Mouse (Mus musculus) neural tube, embryonic 13.5 days (tissue): ENCODE measurements around the gene Eya2. TPM values are rescaled to one million over a fixed set of nuclear protein-coding genes. Genes with fewer than 3 reads are reported as not detected.

Source experiments
- ATAC-seq: fragments of 200-750 bp; cut with Nextera tagmentation; 2 replicates; pipeline ENCODE4 v1.8.0; 2017; ENCODE audit warnings: low read depth, mild to moderate bottlenecking, moderate TSS enrichment, moderate library complexity
- H3K27ac ChIP-seq: fragments of 300-500 bp; sonication (generic); replicated peaks from 2 replicates; pipeline ENCODE4 v1.5.1; 2015; ENCODE audit warnings: moderate library complexity, mild to moderate bottlenecking, inconsistent platforms
- H3K27me3 ChIP-seq: fragments of 300-500 bp; sonication (generic); 2 replicates; pipeline ENCODE4 v1.6.1; 2015; ENCODE audit warnings: mild to moderate bottlenecking, inconsistent platforms
- H3K36me3 ChIP-seq: fragments of 300-500 bp; sonication (generic); 2 replicates; pipeline ENCODE4 v1.6.1; 2015; ENCODE audit warnings: mild to moderate bottlenecking, inconsistent platforms
- H3K4me1 ChIP-seq: fragments of 300-500 bp; sonication (generic); replicated peaks from 2 replicates; pipeline ENCODE4 v1.6.1; 2015; ENCODE audit warnings: inconsistent platforms
- H3K4me2 ChIP-seq: fragments of 300-500 bp; sonication (generic); 2 replicates; pipeline ENCODE4 v1.6.1; 2015; ENCODE audit warnings: inconsistent platforms, mild to moderate bottlenecking, moderate library complexity
- H3K4me3 ChIP-seq: fragments of 300-500 bp; sonication (generic); 2 replicates; pipeline ENCODE4 v1.5.1; 2015; ENCODE audit warnings: mild to moderate bottlenecking, inconsistent platforms
- H3K9ac ChIP-seq: fragments of 300-500 bp; sonication (generic); 2 replicates; pipeline ENCODE4 v1.6.1; 2015; ENCODE audit warnings: moderate library complexity, mild to moderate bottlenecking, inconsistent platforms
- H3K9me3 ChIP-seq: fragments of 300-500 bp; sonication (generic); 2 replicates; pipeline ENCODE4 v1.6.1; 2016; ENCODE audit warnings: inconsistent platforms
- WGBS: fragments of 180-500 bp; shearing (Covaris S2); methylation state at CpG from one replicate; pipeline ENCODE4 v1.1.7; 2015; 5-methylcytosine and 5-hydroxymethylcytosine counted together
- polyA plus RNA-seq: library from polyadenylated mRNA; unstranded; fragments of >200 nt; fragmentation: Nextera tagmentation; extraction: Ambion mirVana; gene quantifications from 2 replicates; pipeline ENCODE4 v1.2.1, GENCODE M21; 2015

Gene Eya2
- polyA plus RNA-seq, 1 experiment from 2014 or later = 18.2 TPM

DNA sequence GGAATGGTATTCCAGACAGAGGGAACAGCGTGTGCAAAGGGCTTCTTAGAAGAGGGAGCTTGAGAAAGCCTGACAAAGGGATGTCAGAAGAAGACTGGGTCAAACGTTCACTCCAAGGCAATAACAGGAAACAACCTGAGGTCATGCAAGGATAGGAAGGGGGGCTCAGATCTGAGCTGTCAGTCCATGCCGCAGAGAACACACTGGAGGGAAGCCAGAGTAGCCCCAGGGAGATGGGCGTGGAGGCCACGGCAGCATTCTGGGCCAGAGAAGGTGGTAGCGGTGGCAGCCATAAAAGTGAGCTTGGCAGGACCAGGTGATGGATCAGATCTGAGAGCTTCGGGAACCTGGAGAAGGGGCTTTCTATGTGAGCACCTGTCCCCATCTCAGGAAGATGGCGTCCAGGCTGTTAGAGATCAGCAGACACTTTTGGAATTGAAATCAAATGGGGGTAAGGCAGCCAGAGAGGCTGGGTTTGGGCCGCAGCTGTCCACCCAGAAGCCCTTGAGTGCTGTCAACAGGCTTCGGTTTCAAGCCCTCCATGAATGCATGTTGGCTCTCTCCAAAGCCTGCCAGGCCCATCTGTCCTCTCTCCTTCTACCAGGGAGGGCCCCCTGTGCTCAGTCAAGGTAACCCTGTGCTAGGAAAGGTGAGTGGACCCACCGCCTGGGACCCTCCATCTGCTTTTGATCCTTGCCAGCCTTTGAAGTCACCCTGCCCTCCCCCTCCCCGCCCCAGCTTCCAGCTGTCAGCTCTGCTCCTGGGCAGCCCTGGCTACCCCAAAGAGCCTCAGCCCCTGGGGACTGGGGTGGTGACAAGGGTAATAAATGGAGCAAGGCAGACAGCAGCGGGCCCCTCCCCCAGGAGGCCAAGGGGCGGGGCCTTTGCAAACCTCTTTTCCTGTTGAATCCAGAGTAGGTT is 58.4 kb downstream of the Eya2 start:
- no peak overlapping the region for H3K4me3 ChIP-seq
- no peaks in the 10 kb centered on the region for H3K27me3 ChIP-seq
- WGBS = 13% methylated on average over 14 of the region's 14 CpGs
- no peaks in the 10 kb centered on the region for H3K9me3 ChIP-seq
- 0 out of 2 replicates have a peak overlapping the region, but pooled peaks have one; percentile 9 for H3K9ac ChIP-seq
- peaks cover 71% of the 10 kb centered on the region for H3K4me1 ChIP-seq
- no peak overlapping the region; the same call in 1 of the 2 replicates for H3K4me2 ChIP-seq
- H3K36me3 ChIP-seq = no peaks in the 10 kb centered on the region
- peak overlapping the region; percentile 57 for H3K27ac ChIP-seq
- ATAC-seq = peak; percentile 60

DNA sequence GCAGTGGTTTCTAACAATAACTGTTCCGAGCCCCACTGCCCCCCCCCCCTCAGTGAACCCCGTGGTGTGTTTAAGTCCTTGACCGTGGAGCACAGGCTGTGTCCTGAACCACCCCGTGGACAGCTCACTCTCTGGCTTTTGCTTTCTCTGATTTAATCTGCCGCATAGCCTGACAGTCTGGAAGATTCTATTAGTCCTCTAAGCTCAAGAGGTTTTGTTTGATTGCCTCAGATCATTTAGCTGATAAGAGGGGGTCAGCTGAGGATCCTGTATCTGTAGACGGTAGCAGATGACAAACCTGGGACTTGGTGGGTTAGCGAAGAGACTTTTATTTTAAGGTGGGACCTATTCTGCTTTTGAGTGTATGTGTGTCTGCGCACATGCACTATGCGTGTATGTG is 59.3 kb downstream of the Eya2 start:
- no peak overlapping the region for H3K4me2 ChIP-seq

GRCm38 (mm10) chr2:165654696-165655491 is 60.1 kb downstream of the Eya2 start:
- Histone ChIP-seq H3K27me3 (no peaks in the 10 kb centered on the region), H3K9me3 (no peaks in the 10 kb centered on the region), H3K4me2 (no peak overlapping the region), H3K4me3 (no peak overlapping the region), H3K36me3 (no peaks in the 10 kb centered on the region), H3K4me1 (peaks cover 74% of the 10 kb centered on the region), H3K9ac (no peak overlapping the region), H3K27ac (no peak overlapping the region)
- no peak for ATAC-seq
- WGBS = 79% methylated on average over 10 of the region's 10 CpGs

More for the DNA sequence above, 59.3 kb downstream of the Eya2 start:
- peaks cover 71% of the 10 kb centered on the region for H3K4me1 ChIP-seq
- H3K27ac ChIP-seq = 0 out of 2 replicates have a peak overlapping the region, but pooled peaks have one; percentile 57
- no peaks in the 10 kb centered on the region for H3K27me3 ChIP-seq
- 0 out of 2 replicates have a peak overlapping the region, but pooled peaks have one; percentile 9 for H3K9ac ChIP-seq
- H3K9me3 ChIP-seq = no peaks in the 10 kb centered on the region
- no peak overlapping the region for H3K4me3 ChIP-seq
- 51% methylated on average over 9 of the region's 9 CpGs for WGBS
- H3K36me3 ChIP-seq = no peaks in the 10 kb centered on the region
- no peak for ATAC-seq

DNA sequence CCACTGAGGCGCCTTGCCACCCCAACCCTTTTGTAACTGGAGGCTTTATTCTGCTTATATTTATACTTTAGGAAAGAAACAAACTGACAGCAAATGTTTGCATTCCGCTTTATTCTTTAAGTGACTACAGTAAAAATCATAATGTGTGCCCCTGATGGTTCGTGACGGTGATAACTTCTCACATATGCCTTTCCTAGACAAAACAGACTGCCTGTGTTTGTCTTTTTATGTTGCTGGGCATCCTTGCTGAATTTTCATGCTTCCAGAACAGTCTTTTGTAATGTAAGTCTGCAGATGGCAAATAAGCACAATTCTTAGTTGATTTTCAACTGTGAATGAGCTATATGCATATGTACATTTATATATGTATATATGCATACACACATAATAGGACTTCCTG is 61.7 kb downstream of the Eya2 start:
- Histone ChIP-seq H3K36me3 (no peaks in the 10 kb centered on the region), H3K9me3 (no peaks in the 10 kb centered on the region), H3K4me1 (peaks cover 64% of the 10 kb centered on the region), H3K4me3 (no peak overlapping the region), H3K4me2 (no peak overlapping the region), H3K27me3 (no peaks in the 10 kb centered on the region), H3K9ac (no peak overlapping the region), H3K27ac (peak overlapping the region; percentile 54; the same call in 1 of the 2 replicates)
- 73% methylated on average over 4 of the region's 4 CpGs for WGBS
- ATAC-seq = no peak

DNA sequence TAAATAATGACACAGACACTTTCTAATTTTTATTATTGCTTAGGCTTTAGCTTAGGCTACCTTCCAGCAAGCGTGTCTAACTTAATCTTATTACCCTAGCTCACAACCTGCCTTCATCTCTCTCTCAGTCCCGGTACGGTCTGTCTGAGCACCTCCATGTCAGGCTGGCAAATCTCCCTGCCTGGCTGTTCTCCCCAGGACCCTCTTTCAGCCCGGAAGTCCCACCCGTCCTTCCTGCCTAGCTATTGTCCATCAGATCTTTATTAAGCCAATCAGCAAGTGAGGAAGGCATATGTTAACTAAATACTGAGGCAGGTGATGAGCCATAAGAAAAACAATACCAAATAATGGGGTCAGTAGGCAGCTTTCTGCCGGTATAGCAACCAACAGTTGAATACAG is 62.1 kb downstream of the Eya2 start:
- H3K4me2 ChIP-seq = 0 out of 2 replicates have a peak overlapping the region, but pooled peaks have one; percentile 21
- H3K27ac ChIP-seq = 0 out of 2 replicates have a peak overlapping the region, but pooled peaks have one; percentile 54
- 0 out of 2 replicates have a peak overlapping the region, but pooled peaks have one; percentile 17 for H3K9ac ChIP-seq
- H3K4me3 ChIP-seq = no peak overlapping the region
- H3K4me1 ChIP-seq = peaks cover 65% of the 10 kb centered on the region
- 40% methylated on average over 6 of the region's 6 CpGs for WGBS
- no peaks in the 10 kb centered on the region for H3K36me3 ChIP-seq
- H3K9me3 ChIP-seq = no peaks in the 10 kb centered on the region
- no peak for ATAC-seq
- no peaks in the 10 kb centered on the region for H3K27me3 ChIP-seq

DNA sequence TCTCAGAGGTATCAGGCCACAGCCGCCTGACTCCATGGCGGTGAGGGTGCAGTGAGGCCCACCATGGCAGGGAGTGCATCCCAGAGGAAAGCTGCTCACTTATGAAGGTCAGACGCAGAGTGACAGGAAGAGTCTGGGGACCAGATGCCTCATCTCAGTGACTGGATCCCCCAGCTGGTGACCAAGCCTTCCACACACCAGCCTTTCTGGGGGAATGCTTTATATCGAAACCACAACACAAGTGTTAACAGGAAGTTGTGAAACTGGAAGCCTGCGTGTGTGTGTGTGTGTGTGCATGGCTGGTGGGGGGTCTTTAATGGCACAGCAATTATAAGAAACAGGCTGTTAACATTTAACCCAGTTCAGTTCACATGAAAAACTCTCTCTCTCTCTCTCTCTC is 64.7 kb downstream of the Eya2 start:
- ATAC-seq = no peak

DNA sequence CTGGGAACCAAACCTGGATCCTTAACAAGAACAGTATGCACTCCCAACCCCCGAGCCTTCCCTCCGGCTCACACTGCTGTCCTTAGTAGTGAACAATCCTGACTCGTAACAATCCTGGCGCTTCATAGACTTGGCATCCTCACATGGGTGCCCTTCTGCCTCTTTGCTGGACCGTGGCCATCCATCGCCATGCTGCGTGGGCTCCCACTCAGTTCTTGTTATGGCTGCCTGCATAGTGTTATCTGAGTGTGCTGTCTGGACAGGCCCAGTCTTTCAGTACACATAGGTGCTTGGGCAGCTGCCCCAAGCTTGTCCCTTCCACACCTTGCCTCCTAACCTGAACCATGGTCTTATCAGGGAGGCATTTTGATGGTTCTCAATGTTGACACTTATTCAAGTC is 68.4 kb downstream of the Eya2 start:
- H3K4me3 ChIP-seq = no peak overlapping the region
- no peak overlapping the region for H3K27ac ChIP-seq
- no peaks in the 10 kb centered on the region for H3K9me3 ChIP-seq
- no peaks in the 10 kb centered on the region for H3K27me3 ChIP-seq
- no peak for ATAC-seq
- no peak overlapping the region for H3K9ac ChIP-seq
- no peak overlapping the region for H3K4me2 ChIP-seq
- 88% methylated on average over 7 of the region's 7 CpGs for WGBS
- H3K4me1 ChIP-seq = peaks cover 13% of the 10 kb centered on the region; the same call in 1 of the 2 replicates
- peaks cover 3% of the 10 kb centered on the region; the same call in 1 of the 2 replicates for H3K36me3 ChIP-seq

More for the DNA sequence above, 64.7 kb downstream of the Eya2 start:
- Histone ChIP-seq H3K27ac (no peak overlapping the region), H3K4me2 (no peak overlapping the region), H3K9ac (no peak overlapping the region), H3K9me3 (no peaks in the 10 kb centered on the region), H3K4me1 (peaks cover 45% of the 10 kb centered on the region), H3K36me3 (no peaks in the 10 kb centered on the region), H3K27me3 (no peaks in the 10 kb centered on the region), H3K4me3 (no peak overlapping the region)
- WGBS = 57% methylated on average over 5 of the region's 5 CpGs

- H3K9ac ChIP-seq = no peak overlapping the region
Observed at GRCm38 (mm10) chr2:165664648-165665047, 69.8 kb downstream of the Eya2 start.

DNA sequence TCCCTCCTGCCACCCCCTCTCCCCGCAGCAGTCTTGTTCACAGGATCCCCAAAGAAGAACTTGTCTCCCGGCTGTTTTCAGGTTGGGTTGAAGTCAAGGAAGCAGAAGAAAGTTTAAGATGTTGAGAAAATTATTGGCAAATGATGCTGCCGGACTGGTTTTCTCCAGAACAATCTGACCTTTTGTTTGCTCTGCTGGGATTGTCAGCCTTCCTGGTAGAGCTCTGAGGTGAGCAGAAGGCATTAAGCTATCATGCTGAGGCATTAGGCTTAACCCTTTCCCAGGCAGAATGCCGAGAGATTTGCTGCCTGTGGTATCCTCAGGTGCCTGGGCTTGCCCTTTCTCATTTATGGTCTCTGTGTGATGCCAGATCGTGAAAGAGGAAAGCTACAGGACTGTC is 70.3 kb downstream of the Eya2 start:
- Histone ChIP-seq H3K4me2 (no peak overlapping the region), H3K36me3 (peaks cover 6% of the 10 kb centered on the region; the same call in 1 of the 2 replicates), H3K4me1 (peaks cover 10% of the 10 kb centered on the region; the same call in 1 of the 2 replicates), H3K9me3 (peaks cover 3% of the 10 kb centered on the region; the same call in 1 of the 2 replicates), H3K9ac (no peak overlapping the region), H3K4me3 (no peak overlapping the region), H3K27me3 (no peaks in the 10 kb centered on the region), H3K27ac (no peak overlapping the region)
- WGBS = 62% methylated on average over 5 of the region's 5 CpGs
- no peak for ATAC-seq

More at GRCm38 (mm10) chr2:165664648-165665047, 69.8 kb downstream of the Eya2 start:
- ATAC-seq = no peak
- H3K9me3 ChIP-seq = peaks cover 3% of the 10 kb centered on the region; the same call in 1 of the 2 replicates
- H3K4me3 ChIP-seq = no peak overlapping the region
- 88% methylated on average over 7 of the region's 7 CpGs for WGBS
- peaks cover 10% of the 10 kb centered on the region; the same call in 1 of the 2 replicates for H3K4me1 ChIP-seq
- no peak overlapping the region for H3K4me2 ChIP-seq
- H3K27me3 ChIP-seq = no peaks in the 10 kb centered on the region
- H3K36me3 ChIP-seq = peaks cover 6% of the 10 kb centered on the region; the same call in 1 of the 2 replicates
- H3K27ac ChIP-seq = no peak overlapping the region

DNA sequence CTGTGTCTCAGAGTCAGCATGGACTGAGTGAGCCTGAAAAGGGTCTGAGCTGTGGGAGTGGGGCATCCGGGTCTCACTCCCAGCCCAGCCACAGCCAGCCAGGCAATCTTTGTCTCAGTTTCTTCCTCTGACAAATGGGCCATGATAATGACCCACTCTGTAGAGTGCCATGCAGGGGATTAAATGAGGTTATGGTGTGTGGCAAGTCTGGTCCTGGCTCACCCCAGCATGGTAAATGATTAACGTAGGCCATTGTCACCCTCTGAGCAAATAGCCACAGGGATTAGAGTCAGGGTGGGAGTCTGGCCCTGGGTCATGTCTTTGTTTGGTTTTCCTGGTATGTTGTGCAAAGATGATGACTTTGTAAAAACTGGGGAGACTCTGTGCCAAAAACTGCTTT is 72.3 kb downstream of the Eya2 start:
- H3K4me3 ChIP-seq = no peak overlapping the region
- H3K27ac ChIP-seq = no peak overlapping the region
- peaks cover 6% of the 10 kb centered on the region; the same call in 1 of the 2 replicates for H3K36me3 ChIP-seq
- H3K4me2 ChIP-seq = no peak overlapping the region
- WGBS = 65% methylated on average over 2 of the region's 2 CpGs
- no peaks in the 10 kb centered on the region for H3K27me3 ChIP-seq
- no peak overlapping the region for H3K9ac ChIP-seq
- H3K9me3 ChIP-seq = peaks cover 4% of the 10 kb centered on the region; the same call in 1 of the 2 replicates
- ATAC-seq = no peak
- H3K4me1 ChIP-seq = peaks cover 4% of the 10 kb centered on the region; the same call in 1 of the 2 replicates

DNA sequence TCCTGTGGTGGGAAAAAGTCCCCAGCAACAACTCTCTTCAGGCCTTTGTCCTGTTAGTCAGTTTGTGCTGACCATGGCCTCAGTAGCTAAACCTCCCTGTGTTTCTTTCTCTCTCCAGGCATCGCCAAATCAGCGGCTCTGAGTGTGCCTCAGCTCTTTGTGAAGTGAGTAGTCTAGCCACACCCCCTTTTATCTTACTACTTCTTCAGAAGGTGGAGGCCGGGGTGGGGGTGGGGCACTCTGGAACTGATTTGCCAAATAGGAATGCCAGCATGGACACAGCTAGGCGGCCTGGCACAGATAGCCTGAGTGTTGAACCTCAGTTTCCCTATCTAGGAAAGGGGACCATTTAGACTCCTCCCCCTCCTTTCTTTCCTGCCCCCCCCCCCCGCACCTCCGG is 87.9 kb downstream of the Eya2 start:
- H3K4me2 ChIP-seq = no peak overlapping the region
- peaks cover 9% of the 10 kb centered on the region; the same call in 1 of the 2 replicates for H3K4me1 ChIP-seq
- H3K9me3 ChIP-seq = no peaks in the 10 kb centered on the region
- no peak overlapping the region for H3K4me3 ChIP-seq
- 38% methylated on average over 6 of the region's 6 CpGs for WGBS
- H3K36me3 ChIP-seq = peaks cover 4% of the 10 kb centered on the region
- H3K27ac ChIP-seq = no peak overlapping the region
- ATAC-seq = no peak
- H3K27me3 ChIP-seq = no peaks in the 10 kb centered on the region
- H3K9ac ChIP-seq = no peak overlapping the region
